Mouse (Mus musculus) ES-E14 (cell line): ENCODE measurements around the gene Rims4. TPM values are rescaled to one million over a fixed set of nuclear protein-coding genes. Genes with fewer than 3 reads are reported as not detected.

ENCODE experiments used
- DNase-seq: peaks from one replicate; pipeline ENCODE4 v3.0.0-alpha.2; 2013; ENCODE audit warnings: low read depth, low spot score
- H3K27ac ChIP-seq: 2 replicates; pipeline ENCODE4 v1.5.1; 2012; ENCODE audit warnings: low read depth, mild to moderate bottlenecking, low read length, moderate library complexity, mixed read lengths; ENCODE audit not compliant: poor library complexity, insufficient read depth, severe bottlenecking
- H3K36me3 ChIP-seq: 2 replicates; pipeline ENCODE4 v1.6.1; 2012; ENCODE audit warnings: mild to moderate bottlenecking, low read length, moderate library complexity, mixed read lengths; ENCODE audit not compliant: control insufficient read depth, poor library complexity, insufficient read depth, severe bottlenecking
- H3K4me1 ChIP-seq, 2 experiments: fragments of 150-350 bp in 1 of 2; sonication (generic) in 1 of 2; 2 replicates each; pipeline ENCODE4 v1.6.1; 2012; ENCODE audit warnings: low read length in 2 of 2, mild to moderate bottlenecking in 1 of 2, mixed read lengths in 1 of 2; ENCODE audit not compliant: control insufficient read depth in 2 of 2, insufficient read depth in 2 of 2, poor library complexity in 1 of 2
- H3K4me3 ChIP-seq, 2 experiments: fragments of 150-350 bp in 1 of 2; sonication (generic) in 1 of 2; 2 replicates each; pipeline ENCODE4 v1.5.1; 2012; ENCODE audit warnings: low read length in 2 of 2, low read depth in 1 of 2, mild to moderate bottlenecking in 1 of 2, mixed read lengths in 1 of 2; ENCODE audit not compliant: insufficient read depth in 1 of 2, poor library complexity in 1 of 2, severe bottlenecking in 1 of 2
- H3K9ac ChIP-seq: 2 replicates; pipeline ENCODE4 v1.6.1; 2012; ENCODE audit warnings: low read depth, mild to moderate bottlenecking, low read length, mixed read lengths; ENCODE audit not compliant: poor library complexity, insufficient read depth, severe bottlenecking
- H3K9me3 ChIP-seq: fragments of 150-350 bp; sonication (generic); 2 replicates; pipeline ENCODE4 v1.6.1; 2012; ENCODE audit warnings: low read depth, mild to moderate bottlenecking, low read length; ENCODE audit not compliant: control insufficient read depth, insufficient read depth
- CHD2 ChIP-seq: IDR thresholded peaks from 2 replicates; pipeline ENCODE4 v1.6.1; 2014; ENCODE audit warnings: mild to moderate bottlenecking, low read depth, low read length, inconsistent platforms
- HCFC1 ChIP-seq: IDR thresholded peaks from 2 replicates; pipeline ENCODE4 v1.6.1; 2012; ENCODE audit warnings: low read length, inconsistent platforms, borderline replicate concordance; ENCODE audit not compliant: insufficient read depth
- MAFK ChIP-seq: IDR thresholded peaks from 2 replicates; pipeline ENCODE4 v1.6.1; 2014; ENCODE audit warnings: mild to moderate bottlenecking, low read depth, low read length, inconsistent platforms; ENCODE audit not compliant: insufficient read depth
- ZC3H11A ChIP-seq: IDR thresholded peaks from 2 replicates; pipeline ENCODE4 v1.6.1; 2012; ENCODE audit warnings: low read depth, mild to moderate bottlenecking, inconsistent platforms, low read length, borderline replicate concordance
- ZNF384 ChIP-seq: IDR thresholded peaks from 2 replicates; pipeline ENCODE4 v1.6.1; 2012; ENCODE audit warnings: low read depth, low read length, inconsistent platforms
- in situ Hi-C, 2 experiments: fragments of 600-800 bp; cut with MboI; formaldehyde crosslinking; loops; one replicate each; pipeline ENCODE4 v1.15.1; 2025; ENCODE audit warnings: low sequenced_read_pairs in 2 of 2, inconsistent platforms in 1 of 2; ENCODE audit not compliant: unreplicated experiment in 2 of 2
- total RNA-seq: library from RNA; depleted of rRNA; stranded (reverse); fragments of 300-350 nt; gene quantifications from 2 replicates; pipeline ENCODE4 v1.2.3, GENCODE M21; 2012

The Rims4 gene
- total RNA-seq, 1 experiment = 0.98 TPM

GRCm38 (mm10) chr2:163909604-163910003, 8.9 kb downstream of the Rims4 start:
- no peak overlapping the region for H3K4me3 ChIP-seq
- H3K4me1 ChIP-seq = peaks cover 0 to 9% of the 10 kb centered on the region in 2 experiments; a peak in 2 of 4 replicates
- in situ Hi-C loops = no loop called here
- TF ChIP-seq ZNF384 (no peak), ZC3H11A (no peak), CHD2 (no peak), MAFK (no peak), HCFC1 (no peak)
- H3K9me3 ChIP-seq = no peaks in the 10 kb centered on the region
- no peak overlapping the region for H3K27ac ChIP-seq
- no peak overlapping the region for H3K9ac ChIP-seq
- no peaks in the 10 kb centered on the region; the same call in 1 of the 2 replicates for H3K36me3 ChIP-seq
- DNase-seq = no peak

- no peak for DNase-seq
Observed at GRCm38 (mm10) chr2:163907131-163907530, 11.4 kb downstream of the Rims4 start.

GRCm38 (mm10) chr2:163904323-163904722, 14.2 kb downstream of the Rims4 start:
- H3K9ac ChIP-seq = no peak overlapping the region
- no peak for DNase-seq
- no peak overlapping the region for H3K4me3 ChIP-seq
- peaks cover 0 to 9% of the 10 kb centered on the region in 2 experiments; a peak in 2 of 4 replicates for H3K4me1 ChIP-seq
- H3K9me3 ChIP-seq = no peaks in the 10 kb centered on the region
- no peaks in the 10 kb centered on the region for H3K36me3 ChIP-seq
- no peak for TF ChIP-seq MAFK
- TF ChIP-seq ZNF384 = no peak
- no peak for TF ChIP-seq ZC3H11A
- TF ChIP-seq HCFC1 = no peak
- TF ChIP-seq CHD2 = no peak
- H3K27ac ChIP-seq = no peak overlapping the region
- in situ Hi-C loops = no loop called here

More at GRCm38 (mm10) chr2:163907131-163907530, 11.4 kb downstream of the Rims4 start:
- H3K36me3 ChIP-seq = no peaks in the 10 kb centered on the region; the same call in 1 of the 2 replicates
- in situ Hi-C loops = no loop called here
- peaks cover 0 to 7% of the 10 kb centered on the region in 2 experiments; a peak in 2 of 4 replicates for H3K4me1 ChIP-seq
- TF ChIP-seq CHD2 (no peak), HCFC1 (no peak), ZC3H11A (no peak), MAFK (no peak), ZNF384 (no peak)
- H3K27ac ChIP-seq = no peak overlapping the region
- no peak overlapping the region for H3K9ac ChIP-seq
- H3K9me3 ChIP-seq = no peaks in the 10 kb centered on the region
- H3K4me3 ChIP-seq = no peak overlapping the region

- DNase-seq = no peak
- TF ChIP-seq HCFC1 = no peak
- H3K4me3 ChIP-seq = no peak overlapping the region
- H3K9ac ChIP-seq = no peak overlapping the region
- H3K9me3 ChIP-seq = no peaks in the 10 kb centered on the region
- no peak overlapping the region for H3K27ac ChIP-seq
- in situ Hi-C loops = no loop called here
- peaks cover 0 to 9% of the 10 kb centered on the region in 2 experiments; a peak in 2 of 4 replicates for H3K4me1 ChIP-seq
- H3K36me3 ChIP-seq = no peaks in the 10 kb centered on the region
Observed at GRCm38 (mm10) chr2:163903461-163903860, 15.0 kb downstream of the Rims4 start.

- in situ Hi-C loops = no loop called here
- no peak for TF ChIP-seq HCFC1
- no peak for TF ChIP-seq MAFK
- Histone ChIP-seq H3K4me1 (peaks cover 0 to 9% of the 10 kb centered on the region in 2 experiments; a peak in 2 of 4 replicates), H3K9me3 (no peaks in the 10 kb centered on the region), H3K27ac (no peak overlapping the region), H3K9ac (no peak overlapping the region), H3K4me3 (no peak overlapping the region), H3K36me3 (no peaks in the 10 kb centered on the region)
- no peak for DNase-seq
Observed at GRCm38 (mm10) chr2:163902448-163902847, 16.0 kb downstream of the Rims4 start.
